Mouse (Mus musculus): Measurements from ENCODE around the gene Sp1.

Gene Sp1

GRCm38 (mm10) chr15:102399229-102400221 lies 6.4 kb upstream of the Sp1 start:
- DNase-seq (ENCODE audit: low read depth) = peak; percentile 82

- DNase-seq (ENCODE audit: low read depth) = peak; percentile 40
These were observed 5.4 kb upstream of the Sp1 start for GRCm38 (mm10) chr15:102400476-102401045.

- no peak for DNase-seq (ENCODE audit: low read depth)
These were observed 4.7 kb upstream of the Sp1 start for GRCm38 (mm10) chr15:102401278-102401677.

GRCm38 (mm10) chr15:102402210-102402609 lies 3.7 kb upstream of the Sp1 start:
- DNase-seq (ENCODE audit: low read depth) = no peak

- no peak for DNase-seq (ENCODE audit: low read depth)
These were observed 1.1 kb upstream of the Sp1 start for GRCm38 (mm10) chr15:102404608-102405488.

- peak; percentile 90 for DNase-seq (ENCODE audit: low read depth)
These were observed 411 bp downstream of the Sp1 start for GRCm38 (mm10) chr15:102406196-102406911.

- no peak for DNase-seq (ENCODE audit: low read depth)
These were observed 1.1 kb downstream of the Sp1 start for GRCm38 (mm10) chr15:102406912-102407580.

- no peak for DNase-seq (ENCODE audit: low read depth)
These were observed 2.0 kb downstream of the Sp1 start for GRCm38 (mm10) chr15:102407681-102408557.

GRCm38 (mm10) chr15:102408558-102409130 lies 2.7 kb downstream of the Sp1 start:
- no peak for DNase-seq (ENCODE audit: low read depth)

GRCm38 (mm10) chr15:102409286-102409685 lies 3.3 kb downstream of the Sp1 start:
- no peak for DNase-seq (ENCODE audit: low read depth)

- no peak for DNase-seq (ENCODE audit: low read depth)
These were observed 5.1 kb downstream of the Sp1 start for GRCm38 (mm10) chr15:102411077-102411476.

GRCm38 (mm10) chr15:102413687-102414086 lies 7.7 kb downstream of the Sp1 start:
- DNase-seq (ENCODE audit: low read depth) = no peak

- DNase-seq (ENCODE audit: low read depth) = no peak
These were observed 11.6 kb downstream of the Sp1 start for GRCm38 (mm10) chr15:102417524-102417923.

- DNase-seq (ENCODE audit: low read depth) = no peak
These were observed 15.0 kb downstream of the Sp1 start for GRCm38 (mm10) chr15:102420986-102421385.

GRCm38 (mm10) chr15:102421437-102421836 lies 15.5 kb downstream of the Sp1 start:
- DNase-seq (ENCODE audit: low read depth) = peak; percentile 87

- no peak for DNase-seq (ENCODE audit: low read depth)
These were observed 17.8 kb downstream of the Sp1 start for GRCm38 (mm10) chr15:102423602-102424240.

- DNase-seq (ENCODE audit: low read depth) = no peak
These were observed 18.7 kb downstream of the Sp1 start for GRCm38 (mm10) chr15:102424657-102425056.

GRCm38 (mm10) chr15:102426963-102427362 lies 21.0 kb downstream of the Sp1 start:
- DNase-seq (ENCODE audit: low read depth) = no peak

GRCm38 (mm10) chr15:102432046-102432445 lies 26.1 kb downstream of the Sp1 start:
- DNase-seq (ENCODE audit: low read depth) = no peak

All from induced T-regulatory cell, adult 2 months (primary cell).